In the genomic region with DNA sequence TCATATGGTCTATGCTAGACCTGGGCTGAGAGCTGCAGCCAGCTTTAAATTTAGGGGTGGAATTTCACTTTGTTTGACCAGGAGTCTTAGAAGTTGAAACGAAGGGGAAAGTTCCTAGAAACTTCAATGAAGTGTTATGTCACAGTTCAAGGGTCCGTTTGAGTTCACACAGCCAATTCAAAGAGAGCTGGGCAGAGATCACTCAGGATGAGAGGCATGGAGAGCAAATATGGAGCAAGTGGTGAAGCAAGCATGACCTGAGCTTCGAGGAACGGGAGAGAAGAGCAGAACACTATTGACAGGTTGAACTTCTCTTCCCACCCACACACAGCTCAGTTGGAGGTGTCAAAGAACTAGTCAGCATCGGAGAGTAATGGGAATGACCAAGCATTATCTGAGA, we compare ENCODE assay signal across 14 mouse cellular contexts.
"Had no signal": no experiment of that assay in that cellular context is flagged by ENCODE, and none has a peak within 500 bp of the region (broad histone marks: within the 10 kb centered on the region; RNA-seq: fewer than 3 reads in every experiment).

No protein-coding gene starts in this region.

- H3K9me3 ChIP-seq: hindbrain, embryonic 12.5 days; limb, embryonic 13.5 days; midbrain, embryonic 13.5 days; stomach, embryonic 15.5 days had no signal

- H3K36me3 ChIP-seq: hindbrain, embryonic 12.5 days; limb, embryonic 13.5 days; midbrain, embryonic 13.5 days; stomach, embryonic 15.5 days had no signal

- H3K27ac ChIP-seq: hindbrain, embryonic 12.5 days; layer of hippocampus, adult 2 months; limb, embryonic 13.5 days; liver, embryonic 14.5 days; midbrain, embryonic 13.5 days; stomach, embryonic 15.5 days had no signal

- H3K4me1 ChIP-seq: hindbrain, embryonic 12.5 days; limb, embryonic 13.5 days; midbrain, embryonic 13.5 days; stomach, embryonic 15.5 days had no signal

- ATAC-seq: hindbrain, embryonic 16.5 days; inflammation-experienced regulatory T-cells, adult 6 months; intestine, postnatal 0 days; midbrain, embryonic 13.5 days had no signal

- H3K4me2 ChIP-seq: hindbrain, embryonic 12.5 days; limb, embryonic 13.5 days; midbrain, embryonic 13.5 days; stomach, embryonic 15.5 days had no signal

- H3K4me3 ChIP-seq: hindbrain, embryonic 12.5 days; layer of hippocampus, adult 2 months; limb, embryonic 13.5 days; midbrain, embryonic 13.5 days; stomach, embryonic 15.5 days had no signal

- H3K27me3 ChIP-seq: hindbrain, embryonic 12.5 days; limb, embryonic 13.5 days; midbrain, embryonic 13.5 days; stomach, embryonic 15.5 days had no signal

- H3K9ac ChIP-seq: hindbrain, embryonic 12.5 days; limb, embryonic 13.5 days; liver, embryonic 14.5 days; midbrain, embryonic 13.5 days; stomach, embryonic 15.5 days had no signal

- DNase-seq: kidney, postnatal 4 days; left cerebral cortex, postnatal 4 days; right cerebral cortex, postnatal 14 days; thymus, adult 2 months; thymus, postnatal 25 days had no signal
